Mouse (Mus musculus) midbrain, embryonic 16.5 days (tissue): Measurements from ENCODE around the gene Ooep. TPM values are rescaled to one million over a fixed set of nuclear protein-coding genes. Genes with fewer than 3 reads are reported as not detected.

ENCODE experiments used
- ATAC-seq: fragments of 200-750 bp; cut with Nextera tagmentation; 2 replicates; pipeline ENCODE4 v1.8.0; 2017; ENCODE audit warnings: moderate TSS enrichment
- H3K27ac ChIP-seq: fragments of 300-500 bp; sonication (generic); 2 replicates; pipeline ENCODE4 v1.5.1; 2014; ENCODE audit warnings: mild to moderate bottlenecking, low read length, mixed read lengths
- H3K27me3 ChIP-seq: fragments of 300-500 bp; sonication (generic); 2 replicates; pipeline ENCODE4 v1.6.1; 2014; ENCODE audit warnings: low read depth, low read length, mixed read lengths; ENCODE audit not compliant: control insufficient read depth, insufficient read depth
- H3K36me3 ChIP-seq: fragments of 300-500 bp; sonication (generic); 2 replicates; pipeline ENCODE4 v1.6.1; 2014; ENCODE audit warnings: mild to moderate bottlenecking, low read length, moderate library complexity, mixed read lengths; ENCODE audit not compliant: control insufficient read depth, insufficient read depth
- H3K4me1 ChIP-seq: fragments of 300-500 bp; sonication (generic); 2 replicates; pipeline ENCODE4 v1.6.1; 2014; ENCODE audit warnings: mild to moderate bottlenecking, low read length, mixed read lengths; ENCODE audit not compliant: control insufficient read depth, insufficient read depth
- H3K4me2 ChIP-seq: fragments of 300-500 bp; sonication (generic); 2 replicates; pipeline ENCODE4 v1.6.1; 2014; ENCODE audit warnings: mild to moderate bottlenecking, low read length, mixed read lengths
- H3K4me3 ChIP-seq: fragments of 300-500 bp; sonication (generic); 2 replicates; pipeline ENCODE4 v1.5.1; 2014; ENCODE audit warnings: low read depth, mild to moderate bottlenecking, low read length, moderate library complexity, mixed read lengths
- H3K9ac ChIP-seq: fragments of 300-500 bp; sonication (generic); 2 replicates; pipeline ENCODE4 v1.6.1; 2014; ENCODE audit warnings: low read depth, low read length, mixed read lengths
- H3K9me3 ChIP-seq: fragments of 300-500 bp; sonication (generic); replicated peaks from 2 replicates; pipeline ENCODE4 v1.6.1; 2014; ENCODE audit warnings: mild to moderate bottlenecking, low read length, mixed read lengths; ENCODE audit not compliant: control insufficient read depth, poor library complexity, severe bottlenecking
- WGBS: fragments of 180-500 bp; shearing (Covaris S2); extraction: QIAGEN DNeasy Blood & Tissue Kit; methylation state at CpG from one replicate; pipeline ENCODE4 v1.1.7; 2014; 5-methylcytosine and 5-hydroxymethylcytosine counted together
- polyA plus RNA-seq: library from polyadenylated mRNA; unstranded; fragments of >200 nt; fragmentation: Nextera tagmentation; extraction: Ambion mirVana; gene quantifications from 2 replicates; pipeline ENCODE4 v1.2.1, GENCODE M21; 2015

Gene Ooep
- 6.9 and 9.1 TPM in 2 replicates for polyA plus RNA-seq

GRCm38 (mm10) chr9:78378113-78378785 is at the start of gene Ooep:
Gene Ooep, minus strand, starts transcription at chr9:78378725.
- Histone ChIP-seq H3K27me3 (no peaks in the 10 kb centered on the region), H3K9me3 (no peaks in the 10 kb centered on the region), H3K36me3 (no peaks in the 10 kb centered on the region), H3K4me3 (peak within 1 kb of the TSS; percentile 43), H3K4me1 (peaks cover 6% of the 10 kb centered on the region), H3K27ac (peak within 1 kb of the TSS; percentile 73), H3K4me2 (peak within 1 kb of the TSS; percentile 61), H3K9ac (peak within 1 kb of the TSS; percentile 54)
- WGBS: 2% methylated on average over 17 of the region's 23 CpGs
- peak; percentile 95 for ATAC-seq

DNA sequence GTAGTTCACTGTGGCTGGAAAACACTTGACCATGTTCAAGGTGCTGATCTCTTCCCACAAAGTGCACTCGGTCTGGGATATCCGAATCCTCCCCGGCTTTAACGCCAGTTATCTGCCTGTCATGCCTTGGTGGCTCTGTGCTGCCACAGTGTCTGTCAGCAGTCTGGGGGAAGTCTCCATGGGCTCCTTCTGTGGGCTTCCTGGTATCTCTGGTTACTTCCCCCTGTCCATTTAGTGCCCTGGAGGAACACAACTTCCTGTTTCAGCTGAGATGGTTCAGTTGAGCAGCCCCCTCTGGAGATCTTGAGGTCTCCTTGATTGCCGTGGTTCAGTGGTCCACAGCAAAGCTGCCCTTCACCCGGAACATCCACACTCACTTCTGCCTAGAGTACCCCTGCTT is 49.7 kb upstream of the Ooep start:
- Histone ChIP-seq H3K9ac (no peak overlapping the region), H3K4me1 (no peaks in the 10 kb centered on the region), H3K27me3 (no peaks in the 10 kb centered on the region), H3K9me3 (no peaks in the 10 kb centered on the region), H3K4me3 (no peak overlapping the region), H3K4me2 (no peak overlapping the region), H3K27ac (no peak overlapping the region), H3K36me3 (no peaks in the 10 kb centered on the region)
- no peak for ATAC-seq
- WGBS: 74% methylated on average over 6 of the region's 6 CpGs

DNA sequence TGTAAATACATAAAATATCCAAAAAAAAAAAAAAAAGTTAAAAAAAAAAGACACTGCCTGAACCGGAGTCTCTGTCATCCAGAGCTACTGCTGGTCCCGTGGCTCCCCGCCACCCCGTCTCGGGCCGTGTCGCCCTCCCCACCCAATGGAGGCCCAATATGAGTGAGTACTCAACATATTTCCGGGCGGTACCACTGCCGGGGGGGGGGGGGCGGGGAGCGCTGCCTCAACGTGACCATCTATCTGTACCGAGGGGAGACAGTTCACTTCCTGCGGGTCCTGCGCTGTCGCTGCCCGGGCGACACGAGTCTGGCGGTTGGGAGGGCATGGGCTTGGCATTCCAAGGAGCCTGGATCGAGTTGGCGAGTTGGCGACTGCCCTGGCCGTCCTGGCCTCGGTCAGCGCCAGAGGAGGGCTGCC is 48.8 kb upstream of the Ooep start:
- Histone ChIP-seq H3K27ac (no peak overlapping the region), H3K9ac (peak overlapping the region; percentile 60), H3K4me2 (peak overlapping the region; percentile 60), H3K27me3 (no peaks in the 10 kb centered on the region), H3K36me3 (no peaks in the 10 kb centered on the region), H3K9me3 (no peaks in the 10 kb centered on the region), H3K4me3 (peak overlapping the region; percentile 37), H3K4me1 (no peaks in the 10 kb centered on the region)
- ATAC-seq: peak; percentile 58; the same call in 1 of the 2 replicates
- 29% methylated on average over 21 of the region's 27 CpGs for WGBS

- Histone ChIP-seq H3K36me3 (no peaks in the 10 kb centered on the region), H3K4me3 (no peak overlapping the region), H3K27ac (no peak overlapping the region), H3K9me3 (no peaks in the 10 kb centered on the region), H3K27me3 (peaks cover 8% of the 10 kb centered on the region), H3K4me1 (no peaks in the 10 kb centered on the region), H3K9ac (no peak overlapping the region), H3K4me2 (no peak overlapping the region)
- 91% methylated on average over 7 of the region's 7 CpGs for WGBS
- ATAC-seq: no peak
Measured at GRCm38 (mm10) chr9:78401596-78401995, 23.1 kb upstream of the Ooep start.

DNA sequence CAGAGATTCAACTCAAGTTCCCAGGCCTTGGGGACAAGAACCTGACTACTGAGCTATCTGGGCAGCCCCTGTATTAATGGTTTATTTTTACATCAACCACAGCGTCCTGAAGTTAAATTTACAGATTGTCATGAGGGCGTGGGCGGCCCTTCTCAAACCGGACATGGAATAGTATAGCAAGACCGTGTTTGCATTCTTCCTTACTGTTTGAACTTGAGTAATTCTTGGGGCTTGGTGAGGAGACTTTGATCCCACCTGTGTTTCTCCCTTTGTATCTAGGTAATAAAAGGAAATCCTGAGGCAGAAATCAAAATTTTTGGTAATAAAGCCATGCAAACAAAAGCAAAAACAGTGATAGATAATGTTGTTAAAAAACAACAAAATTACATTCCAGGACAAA is 22.0 kb upstream of the Ooep start:
- 93% methylated on average over 5 of the region's 5 CpGs for WGBS
- no peak overlapping the region for H3K4me3 ChIP-seq
- no peak for ATAC-seq
- H3K27me3 ChIP-seq: peaks cover 18% of the 10 kb centered on the region
- H3K27ac ChIP-seq: no peak overlapping the region
- H3K4me1 ChIP-seq: peaks cover 3% of the 10 kb centered on the region; the same call in 1 of the 2 replicates
- H3K9ac ChIP-seq: no peak overlapping the region
- no peaks in the 10 kb centered on the region for H3K36me3 ChIP-seq
- H3K4me2 ChIP-seq: no peak overlapping the region
- no peaks in the 10 kb centered on the region for H3K9me3 ChIP-seq

- Histone ChIP-seq H3K36me3 (no peaks in the 10 kb centered on the region), H3K9me3 (no peaks in the 10 kb centered on the region), H3K9ac (no peak overlapping the region), H3K27me3 (peaks cover 47% of the 10 kb centered on the region), H3K4me3 (no peak overlapping the region; the same call in 1 of the 2 replicates), H3K4me2 (no peak overlapping the region; the same call in 1 of the 2 replicates), H3K27ac (no peak overlapping the region), H3K4me1 (peaks cover 7% of the 10 kb centered on the region; the same call in 1 of the 2 replicates)
- no peak for ATAC-seq
- 60% methylated on average over 9 of the region's 9 CpGs for WGBS
Measured at GRCm38 (mm10) chr9:78396517-78396916, 18.0 kb upstream of the Ooep start.

GRCm38 (mm10) chr9:78395630-78396351 is 17.3 kb upstream of the Ooep start, which contains the start of gene Ddx43:
Gene Ddx43, plus strand, starts transcription at chr9:78395777.
- Histone ChIP-seq H3K4me2 (peak within 1 kb of the TSS; percentile 72), H3K36me3 (no peaks in the 10 kb centered on the region), H3K9ac (peak within 1 kb of the TSS; percentile 55), H3K27me3 (peaks cover 47% of the 10 kb centered on the region), H3K4me1 (peaks cover 7% of the 10 kb centered on the region; the same call in 1 of the 2 replicates), H3K27ac (no peak within 1 kb of the TSS), H3K9me3 (no peaks in the 10 kb centered on the region), H3K4me3 (peak within 1 kb of the TSS; percentile 55)
- WGBS: 4% methylated on average over 65 of the region's 93 CpGs
- peak; percentile 98 for ATAC-seq

GRCm38 (mm10) chr9:78395244-78395629 is 16.7 kb upstream of the Ooep start:
- Histone ChIP-seq H3K4me2 (peak overlapping the region; percentile 72), H3K27me3 (peaks cover 47% of the 10 kb centered on the region), H3K9ac (0 out of 2 replicates have a peak overlapping the region, but pooled peaks have one; percentile 55), H3K4me3 (peak overlapping the region; percentile 55), H3K4me1 (peaks cover 7% of the 10 kb centered on the region; the same call in 1 of the 2 replicates), H3K9me3 (no peaks in the 10 kb centered on the region), H3K27ac (no peak overlapping the region), H3K36me3 (no peaks in the 10 kb centered on the region)
- ATAC-seq: no peak
- WGBS: 39% methylated on average over 11 of the region's 11 CpGs

GRCm38 (mm10) chr9:78394602-78395001 is 16.1 kb upstream of the Ooep start:
- Histone ChIP-seq H3K9me3 (no peaks in the 10 kb centered on the region), H3K4me2 (no peak overlapping the region), H3K27me3 (peaks cover 47% of the 10 kb centered on the region), H3K27ac (no peak overlapping the region), H3K36me3 (no peaks in the 10 kb centered on the region), H3K9ac (no peak overlapping the region), H3K4me1 (peaks cover 7% of the 10 kb centered on the region; the same call in 1 of the 2 replicates), H3K4me3 (no peak overlapping the region)
- 68% methylated on average over 7 of the region's 7 CpGs for WGBS
- ATAC-seq: no peak
